Mouse (Mus musculus) left cerebral cortex, adult 18-20 months (tissue): ENCODE measurements at regions not wholly inside any gene's neighbourhood (a gene's known extent, or its start where the extent isn't known, plus 50 kb on each side); places are given as distances from the start of the nearest gene placed in this dataset.

Experiments
- DNase-seq, 2 experiments: peaks; one replicate each; pipeline ENCODE4 v3.0.0; 2021 to 2022; ENCODE audit warnings: low spot score in 2 of 2, mixed read lengths in 1 of 2

GRCm38 (mm10) chr13:52702201-52702611 is 119.2 kb downstream of the Syk start:
- no peak for DNase-seq

DNA sequence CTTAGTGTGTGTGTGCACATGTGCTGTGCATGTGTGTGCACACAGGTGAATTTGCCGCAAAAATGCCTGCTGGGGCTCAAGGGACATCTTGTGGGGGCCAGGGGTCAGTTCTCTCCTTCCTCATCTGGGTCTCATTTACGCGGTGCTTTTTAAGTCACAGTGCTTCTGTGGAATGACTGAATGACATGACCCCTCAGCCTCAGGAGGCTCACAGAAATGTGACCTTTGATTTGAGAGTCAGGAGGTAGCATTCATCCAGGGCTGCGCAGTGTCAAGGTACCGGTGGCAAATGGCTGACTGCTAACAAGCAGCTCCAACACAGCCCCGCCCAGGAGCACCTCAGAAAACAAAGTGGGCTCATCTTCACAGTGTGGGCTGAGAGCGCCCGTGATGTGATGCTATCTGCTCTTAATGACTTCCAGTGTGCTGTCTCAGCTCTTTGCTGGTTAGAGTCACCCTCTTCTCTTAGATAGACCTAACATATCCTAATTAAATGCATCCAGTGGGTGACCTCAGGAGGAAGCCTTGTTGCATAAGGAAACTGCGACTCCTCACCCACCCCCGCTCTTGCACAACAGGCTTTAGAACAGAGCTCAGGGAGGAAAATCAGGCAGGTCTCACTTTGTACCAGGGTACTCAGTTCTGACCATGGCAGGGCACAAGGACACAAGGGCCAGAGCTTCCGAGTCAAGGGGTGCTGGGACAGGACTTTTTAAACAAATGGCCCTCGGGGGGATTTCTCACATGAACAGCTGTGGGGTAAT is 120.6 kb downstream of the Syk start:
- DNase-seq = no peak

DNA sequence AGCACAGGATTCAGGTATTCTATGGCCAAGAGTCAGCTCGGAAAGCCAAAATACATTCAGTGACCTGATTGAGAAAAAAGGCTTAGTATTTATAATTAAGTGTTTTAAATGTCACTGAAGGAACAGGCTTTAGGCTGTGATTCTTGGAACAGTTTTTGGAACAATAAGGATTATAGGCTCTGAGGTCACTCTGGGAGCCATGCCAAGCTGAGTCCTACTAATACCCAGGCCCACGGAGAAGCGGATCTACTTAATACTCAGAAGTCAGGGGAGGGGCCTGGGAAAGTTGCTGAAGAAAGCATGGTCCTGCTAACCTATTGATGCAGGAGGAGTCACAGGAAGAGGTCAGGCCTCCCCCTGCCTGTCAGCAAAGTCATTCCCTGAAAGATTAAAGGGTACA is 121.7 kb downstream of the Syk start:
- DNase-seq = no peak

DNA sequence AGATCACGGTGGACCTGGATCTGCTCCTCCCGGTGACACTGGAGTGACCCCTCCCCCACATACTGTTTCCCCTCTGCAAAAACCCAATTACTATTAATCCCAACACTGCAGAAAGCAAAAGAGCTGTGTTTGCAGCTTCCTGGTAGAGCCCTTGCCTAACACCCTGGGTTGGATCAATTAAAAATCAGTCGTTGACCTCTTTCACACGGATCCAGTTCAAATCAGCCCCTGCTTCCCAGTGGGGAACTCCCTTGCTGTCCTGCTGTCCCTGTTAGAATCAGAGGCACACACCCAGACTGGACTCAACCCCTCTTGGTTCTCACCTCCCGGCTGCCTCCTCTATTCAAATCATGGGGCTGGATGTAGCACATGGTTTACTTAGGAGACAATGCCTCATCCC is 126.6 kb downstream of the Syk start:
- no peak for DNase-seq

- DNase-seq = peak; percentile 75 to 82
Observed at GRCm38 (mm10) chr13:52711713-52712369, 128.9 kb downstream of the Syk start.

- no peak for DNase-seq
Observed at GRCm38 (mm10) chr13:52721463-52721862, 138.5 kb downstream of the Syk start.

DNA sequence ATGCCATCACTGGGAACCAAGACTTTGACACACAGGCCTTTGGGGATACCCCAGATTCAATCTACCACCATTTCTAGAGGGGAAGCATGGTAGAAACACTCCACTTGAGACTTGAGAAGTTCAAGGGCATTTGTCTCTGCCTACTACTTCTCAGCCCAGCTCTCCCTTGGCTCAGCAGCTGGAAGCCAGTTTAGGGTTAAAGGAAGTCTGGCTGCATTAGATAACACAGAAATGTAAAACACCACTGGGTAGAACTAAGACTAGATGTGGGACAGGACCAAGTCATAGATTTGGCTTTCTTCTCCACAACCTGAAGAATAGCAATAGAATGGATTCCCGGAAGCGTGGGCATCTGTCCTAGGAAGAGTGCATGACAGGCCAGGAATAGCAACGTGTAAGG is 139.7 kb downstream of the Syk start:
- DNase-seq = no peak

DNA sequence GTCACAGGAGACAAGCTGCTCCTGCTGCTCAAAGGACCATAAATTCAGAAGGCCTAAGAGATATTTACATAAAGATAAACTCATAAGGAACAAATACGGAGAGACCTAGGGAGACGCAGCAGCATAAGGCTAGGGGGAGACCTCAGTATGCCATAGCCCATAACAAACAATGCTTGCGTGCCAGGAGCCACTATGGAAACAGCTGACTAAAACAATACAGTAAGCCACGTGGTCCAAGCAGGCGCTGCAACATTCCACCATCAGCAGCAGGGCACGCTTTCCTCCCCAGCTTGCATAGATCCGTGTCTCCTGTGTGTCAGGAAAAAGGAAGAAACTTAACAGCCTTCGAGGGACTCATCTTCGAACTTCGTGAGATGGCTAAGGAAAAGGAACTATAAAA is 143.1 kb downstream of the Syk start:
- DNase-seq = no peak

- no peak for DNase-seq
Observed at GRCm38 (mm10) chr13:52726525-52726924, 143.6 kb downstream of the Syk start.

DNA sequence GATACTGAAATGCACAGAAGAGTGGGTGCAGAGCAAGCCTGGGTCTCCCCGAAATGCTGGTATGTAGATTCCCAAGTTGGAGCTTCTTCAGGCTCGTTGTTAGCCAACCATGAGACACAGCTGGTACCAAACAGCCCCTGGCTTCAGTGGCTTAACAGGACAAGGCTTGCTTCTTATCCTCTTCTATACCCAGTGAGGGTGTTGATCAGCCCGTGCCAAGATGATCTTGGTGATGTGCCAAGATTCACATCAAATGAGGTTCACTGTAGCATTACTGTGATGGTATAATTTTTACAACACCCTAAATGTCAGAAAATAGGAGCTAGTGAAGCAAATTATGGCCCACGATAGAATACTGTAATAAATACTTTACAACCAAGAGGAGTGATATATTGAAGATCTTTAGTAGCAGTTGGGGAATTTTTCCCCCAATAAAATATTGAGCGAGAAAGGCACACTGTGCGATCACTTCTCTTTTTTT is 152.5 kb downstream of the Syk start:
- DNase-seq = no peak

DNA sequence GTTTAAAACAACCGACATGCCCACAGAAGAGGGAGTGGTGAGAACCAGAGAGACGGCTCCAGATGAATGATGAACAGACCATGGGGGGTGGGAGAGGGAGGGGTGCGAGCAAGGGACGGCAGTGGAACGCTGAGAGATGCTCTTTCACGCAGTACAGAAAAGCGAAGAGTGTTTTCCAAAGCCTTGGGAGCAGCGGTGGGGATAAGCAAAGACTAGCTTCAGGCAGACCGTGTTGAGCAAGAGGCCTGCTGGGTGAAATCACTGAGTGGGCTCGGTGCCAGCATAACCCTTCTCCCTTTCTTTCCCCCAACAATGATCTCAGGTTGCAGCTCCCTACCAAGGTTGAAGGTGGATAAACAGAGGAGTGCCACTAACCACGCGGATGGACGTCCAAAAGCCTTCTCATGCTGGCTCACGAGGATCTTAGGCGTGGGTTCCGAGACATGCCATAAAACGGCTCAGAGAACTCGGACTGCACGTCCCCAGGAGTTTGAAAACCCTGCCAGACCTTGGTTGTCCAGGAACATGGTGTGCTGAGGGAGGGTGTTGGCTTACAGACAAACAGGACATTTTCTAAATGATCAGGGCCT is 153.1 kb downstream of the Syk start:
- no peak for DNase-seq

DNA sequence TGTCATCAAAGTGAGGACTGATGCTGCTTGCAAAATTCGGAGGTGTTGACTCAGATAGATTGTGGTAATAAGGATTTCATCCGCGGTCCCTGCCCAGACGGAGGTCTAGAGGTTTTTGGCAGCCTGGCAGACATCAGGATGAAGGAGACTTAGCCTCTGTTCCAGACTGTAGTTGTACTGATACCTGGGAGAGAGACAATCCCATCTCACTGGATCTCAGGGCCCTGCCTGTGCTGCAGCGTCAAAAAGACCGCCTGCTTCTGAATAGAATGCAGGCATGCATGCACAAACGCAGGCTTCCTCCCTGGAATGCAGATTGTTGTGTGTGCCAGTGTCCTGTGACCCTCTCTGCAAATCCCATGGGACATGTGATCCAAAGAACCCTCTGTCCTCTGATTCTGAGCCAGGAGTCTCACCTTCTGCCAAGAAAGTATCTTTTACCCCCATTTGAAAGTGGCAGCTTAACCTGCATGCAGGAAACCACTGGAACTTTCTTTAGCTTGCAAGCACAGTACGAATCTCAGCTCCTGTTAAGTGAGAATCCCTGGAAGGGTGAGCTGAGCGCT is 155.2 kb downstream of the Syk start:
- DNase-seq = no peak

GRCm38 (mm10) chr13:52741371-52741770 is 158.4 kb downstream of the Syk start:
- no peak for DNase-seq

DNA sequence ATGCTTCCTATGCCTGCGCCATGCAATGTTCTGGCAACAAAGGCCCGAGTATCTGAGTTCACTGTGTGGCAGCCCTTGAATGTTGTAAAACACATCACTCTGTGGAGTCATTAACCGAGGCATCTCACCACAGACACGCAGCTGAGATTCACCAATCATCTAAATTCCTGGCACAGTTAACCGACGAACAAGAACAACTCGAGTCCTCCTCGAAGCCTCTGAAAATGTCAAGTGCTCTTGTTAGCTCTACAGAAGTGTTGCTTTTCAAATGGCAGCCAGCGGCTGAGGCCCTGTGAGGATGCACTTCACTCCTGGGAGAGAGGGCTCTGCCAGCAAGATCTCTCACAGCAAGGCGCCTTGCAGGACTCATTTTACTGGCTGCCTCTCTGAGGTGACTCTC is 173.0 kb downstream of the Syk start:
- no peak for DNase-seq

GRCm38 (mm10) chr13:52765508-52766181 is 163.8 kb downstream of the Auh start:
- peak; percentile 48 to 50 for DNase-seq

DNA sequence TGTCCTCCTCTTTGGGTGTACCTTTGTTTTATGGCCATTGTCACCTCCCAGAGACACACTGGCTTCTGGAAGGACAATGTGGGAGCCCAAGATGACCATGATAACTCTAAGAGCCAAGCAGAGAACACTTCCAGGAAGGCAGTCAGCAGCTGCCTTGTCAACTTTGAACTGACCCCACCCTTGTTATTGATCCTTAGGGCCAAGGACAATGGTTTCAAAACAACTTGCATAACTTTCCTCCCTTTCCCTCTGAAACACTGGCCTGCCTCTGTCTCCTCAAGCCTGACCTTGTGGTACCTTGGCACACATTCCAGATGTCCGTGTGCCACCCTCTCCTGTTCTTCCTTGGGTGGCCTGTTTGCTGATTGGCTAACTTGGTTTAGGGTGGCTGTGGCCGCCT is 163.2 kb downstream of the Auh start:
- no peak for DNase-seq

DNA sequence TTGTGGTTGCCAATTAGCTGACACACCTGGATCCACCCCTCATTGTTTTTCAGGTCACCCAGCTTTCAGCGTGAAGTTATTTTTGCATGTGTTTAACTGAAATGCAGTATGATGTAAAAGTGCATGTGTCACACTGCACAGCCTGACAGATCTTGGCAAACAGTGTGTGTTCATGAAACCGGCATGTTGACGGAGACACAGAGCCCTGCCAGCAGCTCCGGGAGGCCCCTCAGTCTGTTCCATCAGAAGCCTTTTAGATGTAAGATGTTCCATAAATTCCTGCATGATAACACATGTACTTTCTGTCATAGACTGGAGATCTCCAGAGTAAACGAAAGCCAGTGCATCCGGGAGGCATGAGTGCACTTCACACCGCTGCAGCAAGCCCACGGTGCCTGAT is 159.5 kb downstream of the Auh start:
- no peak for DNase-seq

GRCm38 (mm10) chr13:52771518-52771917 is 158.0 kb downstream of the Auh start:
- no peak for DNase-seq

GRCm38 (mm10) chr13:52772081-52772480 is 157.4 kb downstream of the Auh start:
- DNase-seq = no peak

GRCm38 (mm10) chr13:52777396-52778034 is 152.0 kb downstream of the Auh start:
- DNase-seq = no peak

- no peak for DNase-seq
Observed at GRCm38 (mm10) chr13:52778848-52779247, 150.6 kb downstream of the Auh start.
